Mouse (Mus musculus) heart, embryonic 12.5 days (tissue): ENCODE measurements around the gene Klrb1b. TPM values are rescaled to one million over a fixed set of nuclear protein-coding genes. Genes with fewer than 3 reads are reported as not detected.
A peak's percentile ranks its signal among the peaks of the same experiment; 100 is the strongest.
"Not testable (repeated sequence)": the region's sequence is repeated elsewhere in the genome, so short reads cannot be mapped to it uniquely, and the experiment has no call there.

ENCODE experiments used
- ATAC-seq: fragments of 200-750 bp; cut with Nextera tagmentation; 2 replicates; pipeline ENCODE4 v1.8.0; 2017; ENCODE audit warnings: moderate TSS enrichment, moderate library complexity; ENCODE audit not compliant: insufficient number of reproducible peaks, low FRiP score
- H3K27ac ChIP-seq: fragments of 300-500 bp; sonication (generic); 2 replicates; pipeline ENCODE4 v1.5.1; 2016; ENCODE audit warnings: mild to moderate bottlenecking, moderate library complexity; ENCODE audit not compliant: poor library complexity, severe bottlenecking
- H3K27me3 ChIP-seq: fragments of 300-500 bp; sonication (generic); replicated peaks from 2 replicates; pipeline ENCODE4 v1.6.1; 2016; ENCODE audit warnings: mild to moderate bottlenecking, moderate library complexity
- H3K36me3 ChIP-seq: fragments of 300-500 bp; sonication (generic); 2 replicates; pipeline ENCODE4 v1.6.1; 2016; ENCODE audit warnings: mild to moderate bottlenecking, moderate library complexity
- H3K4me1 ChIP-seq: fragments of 300-500 bp; sonication (generic); replicated peaks from 2 replicates; pipeline ENCODE4 v1.6.1; 2016; ENCODE audit warnings: mild to moderate bottlenecking
- H3K4me2 ChIP-seq: fragments of 300-500 bp; sonication (generic); 2 replicates; pipeline ENCODE4 v1.6.1; 2016; ENCODE audit warnings: mild to moderate bottlenecking, moderate library complexity
- H3K4me3 ChIP-seq: fragments of 300-500 bp; sonication (generic); 2 replicates; pipeline ENCODE4 v1.5.1; 2016; ENCODE audit warnings: mild to moderate bottlenecking
- H3K9ac ChIP-seq: fragments of 300-500 bp; sonication (generic); 2 replicates; pipeline ENCODE4 v1.6.1; 2016; ENCODE audit warnings: mild to moderate bottlenecking, moderate library complexity
- H3K9me3 ChIP-seq: fragments of 300-500 bp; sonication (generic); replicated peaks from 2 replicates; pipeline ENCODE4 v1.6.1; 2016; ENCODE audit warnings: mild to moderate bottlenecking, moderate library complexity
- WGBS: fragments of 180-500 bp; shearing (Covaris S2); methylation state at CpG from one replicate; pipeline ENCODE4 v1.1.7; 2016; 5-methylcytosine and 5-hydroxymethylcytosine counted together
- polyA plus RNA-seq: library from polyadenylated mRNA; unstranded; fragments of >200 nt; fragmentation: Nextera tagmentation; extraction: Ambion mirVana; gene quantifications from 2 replicates; pipeline ENCODE4 v1.2.1, GENCODE M21; 2016

The Klrb1b gene
- polyA plus RNA-seq, 1 experiment from 2014 or later = not detected

GRCm38 (mm10) chr6:128768047-128768446 is 58.1 kb downstream of the Klrb1b start:
- Histone ChIP-seq H3K4me1 (peaks cover 3% of the 10 kb centered on the region; the same call in 1 of the 2 replicates), H3K36me3 (no peaks in the 10 kb centered on the region), H3K9ac (no peak overlapping the region), H3K9me3 (peaks cover 1% of the 10 kb centered on the region; the same call in 1 of the 2 replicates), H3K27ac (no peak overlapping the region), H3K4me3 (no peak overlapping the region), H3K27me3 (no peaks in the 10 kb centered on the region), H3K4me2 (no peak overlapping the region)
- 64% methylated on average over 4 of the region's 4 CpGs for WGBS
- ATAC-seq = no peak

- H3K27ac ChIP-seq, H3K4me3 ChIP-seq, H3K27me3 ChIP-seq, H3K9me3 ChIP-seq, H3K4me2 ChIP-seq, ATAC-seq, H3K4me1 ChIP-seq, H3K9ac ChIP-seq, H3K36me3 ChIP-seq: not testable (repeated sequence)
- 69% methylated on average over 6 of the region's 6 CpGs for WGBS
Measured at GRCm38 (mm10) chr6:128766486-128767254, 59.5 kb downstream of the Klrb1b start.

GRCm38 (mm10) chr6:128765211-128765610 is 60.9 kb downstream of the Klrb1b start:
- H3K4me2 ChIP-seq = no peak overlapping the region
- peaks cover 6% of the 10 kb centered on the region for H3K4me1 ChIP-seq
- no peaks in the 10 kb centered on the region for H3K36me3 ChIP-seq
- no peaks in the 10 kb centered on the region for H3K27me3 ChIP-seq
- no peak overlapping the region for H3K9ac ChIP-seq
- no peak overlapping the region for H3K4me3 ChIP-seq
- no peak for ATAC-seq
- 78% methylated on average over 1 of the region's 1 CpGs for WGBS
- no peak overlapping the region for H3K27ac ChIP-seq
- H3K9me3 ChIP-seq = no peaks in the 10 kb centered on the region

- WGBS = 25% methylated on average over 5 of the region's 5 CpGs
- Histone ChIP-seq H3K4me1 (peaks cover 6% of the 10 kb centered on the region), H3K9ac (no peak overlapping the region), H3K9me3 (no peaks in the 10 kb centered on the region), H3K36me3 (no peaks in the 10 kb centered on the region), H3K4me3 (peak overlapping the region; percentile 73), H3K27ac (no peak overlapping the region), H3K27me3 (no peaks in the 10 kb centered on the region), H3K4me2 (peak overlapping the region; percentile 63)
- no peak for ATAC-seq
Measured at GRCm38 (mm10) chr6:128764598-128764997, 61.5 kb downstream of the Klrb1b start.

GRCm38 (mm10) chr6:128763736-128764523 is 62.2 kb downstream of the Klrb1b start:
- WGBS = 2% methylated on average over 30 of the region's 30 CpGs
- ATAC-seq = peak; percentile 94
- Histone ChIP-seq H3K27ac (peak overlapping the region; percentile 21; the same call in 1 of the 2 replicates), H3K4me2 (peak overlapping the region; percentile 84), H3K9me3 (no peaks in the 10 kb centered on the region), H3K36me3 (no peaks in the 10 kb centered on the region), H3K27me3 (no peaks in the 10 kb centered on the region), H3K4me3 (peak overlapping the region; percentile 73), H3K9ac (peak overlapping the region; percentile 74), H3K4me1 (peaks cover 6% of the 10 kb centered on the region)

Other genes starting within 250 kb of the Klrb1b start
- gene A2ml1, start 244.7 kb downstream of the Klrb1b start, polyA plus RNA-seq = 0.08 and 0.15 TPM in 2 replicates
- gene Klrb1a, start 202.8 kb downstream of the Klrb1b start, polyA plus RNA-seq = not detected in 2 replicates
- 0.18 TPM in 1 of 2 replicates, not detected in the other for gene Clec2h, start 163.9 kb downstream of the Klrb1b start, polyA plus RNA-seq
- gene Klrb1, start 103.3 kb downstream of the Klrb1b start, polyA plus RNA-seq = not detected in 2 replicates
- not detected in 2 replicates for gene Klrb1c, start 37.1 kb downstream of the Klrb1b start, polyA plus RNA-seq
- not detected in 2 replicates for gene Gm44511, start within 50 bp of the Klrb1b start, polyA plus RNA-seq
- gene Clec2i, start 61.3 kb upstream of the Klrb1b start, polyA plus RNA-seq = not detected in 2 replicates
- 0.68 TPM in 1 of 2 replicates, not detected in the other for gene BC035044, start 64.8 kb upstream of the Klrb1b start, polyA plus RNA-seq
- gene Clec2g, start 108.0 kb upstream of the Klrb1b start, polyA plus RNA-seq = not detected in 2 replicates
- not detected in 2 replicates for gene Klrb1f, start 219.6 kb upstream of the Klrb1b start, polyA plus RNA-seq